ENCODE assay signal across 8 mouse cellular contexts in genomic region chr2:103760421-103760820, GRCm38 (mm10). TPM values are rescaled to one million over a fixed set of nuclear protein-coding genes. Genes with fewer than 3 reads are reported as not detected.
DNase-seq lines count a peak whose midpoint lies in the region; ATAC-seq and TF ChIP-seq lines count a peak whose summit lies in the region.

No protein-coding gene starts in this region.

- no peak for TF ChIP-seq POLR2A in cerebellum, adult 2 months (IDR thresholded peaks at IDR 0.05; ENCODE audit: borderline replicate concordance, insufficient read depth, low read length)

- 0 out of 2 replicates have a peak, but pooled peaks have one; percentile 1 for ATAC-seq in neural tube, embryonic 11.5 days (ENCODE audit: insufficient read depth, low FRiP score, low TSS enrichment)
- ATAC-seq in hindbrain, embryonic 13.5 days (ENCODE audit: low FRiP score): peak; percentile 41
- peak; percentile 35; the same call in 1 of the 2 replicates for ATAC-seq in midbrain, embryonic 14.5 days (ENCODE audit: low FRiP score, low TSS enrichment)

- WGBS in cerebellum, adult 2 months: under 1% methylated on average over 12 of the region's 12 CpGs
- WGBS in neural tube, embryonic 11.5 days: under 1% methylated on average over 12 of the region's 12 CpGs
- WGBS in hindbrain, embryonic 13.5 days: under 1% methylated on average over 12 of the region's 12 CpGs
- 1% methylated on average over 12 of the region's 12 CpGs for WGBS in midbrain, embryonic 14.5 days

- H3K4me2 ChIP-seq in neural tube, embryonic 11.5 days (ENCODE audit: low read depth): peak overlapping the region; percentile 87
- peak overlapping the region; percentile 87 for H3K4me2 ChIP-seq in hindbrain, embryonic 13.5 days
- peak overlapping the region; percentile 59 for H3K4me2 ChIP-seq in midbrain, embryonic 14.5 days (ENCODE audit: low read length)

- no peaks in the 10 kb centered on the region for H3K4me1 ChIP-seq in cerebellum, adult 2 months (ENCODE audit: control insufficient read depth, insufficient read depth, low read length)
- no peaks in the 10 kb centered on the region for H3K4me1 ChIP-seq in neural tube, embryonic 11.5 days (ENCODE audit: control insufficient read depth, insufficient read depth, low read length)
- H3K4me1 ChIP-seq in hindbrain, embryonic 13.5 days (replicated peaks): peaks cover 21% of the 10 kb centered on the region
- peaks cover 3% of the 10 kb centered on the region; the same call in 1 of the 2 replicates for H3K4me1 ChIP-seq in midbrain, embryonic 14.5 days (ENCODE audit: control insufficient read depth, insufficient read depth, low read length)

- H3K27me3 ChIP-seq in cerebellum, adult 2 months (ENCODE audit: control insufficient read depth, insufficient read depth, low read length): no peaks in the 10 kb centered on the region
- no peaks in the 10 kb centered on the region for H3K27me3 ChIP-seq in neural tube, embryonic 11.5 days (ENCODE audit: control insufficient read depth, insufficient read depth, low read length)
- no peaks in the 10 kb centered on the region for H3K27me3 ChIP-seq in hindbrain, embryonic 13.5 days
- H3K27me3 ChIP-seq in midbrain, embryonic 14.5 days (ENCODE audit: control insufficient read depth, insufficient read depth, low read length): no peaks in the 10 kb centered on the region

- DNase-seq in cerebellum, adult 2 months: no peak
- no peak for DNase-seq in cerebellum, adult 11-12 months
- peak; percentile 22 for DNase-seq in neural tube, embryonic 11.5 days (ENCODE audit: low spot score)
- no peak for DNase-seq in neural tube, embryonic 10.5 days (ENCODE audit: extremely low spot score, low spot score)
- no peak for DNase-seq in midbrain, embryonic 14.5 days
- no peak for DNase-seq in urinary bladder, postnatal 36 days (ENCODE audit: low spot score in 2 of 2)
- DNase-seq in layer of hippocampus, adult 11-12 months (ENCODE audit: low spot score): no peak

- H3K4me3 ChIP-seq in cerebellum, adult 2 months (replicated peaks; ENCODE audit: insufficient read depth, low read depth, low read length): peak overlapping the region; percentile 73
- H3K4me3 ChIP-seq in neural tube, embryonic 11.5 days (ENCODE audit: low read depth, low read length): peak overlapping the region; percentile 75
- peak overlapping the region; percentile 72 for H3K4me3 ChIP-seq in hindbrain, embryonic 13.5 days
- peak overlapping the region; percentile 61 for H3K4me3 ChIP-seq in midbrain, embryonic 14.5 days (replicated peaks; ENCODE audit: low read depth, low read length)

- H3K9me3 ChIP-seq in neural tube, embryonic 11.5 days (ENCODE audit: control insufficient read depth, low read length): no peaks in the 10 kb centered on the region
- no peaks in the 10 kb centered on the region for H3K9me3 ChIP-seq in hindbrain, embryonic 13.5 days
- H3K9me3 ChIP-seq in midbrain, embryonic 14.5 days (ENCODE audit: control insufficient read depth, low read length): no peaks in the 10 kb centered on the region

- TF ChIP-seq CTCF in cerebellum, adult 2 months (IDR thresholded peaks at IDR 0.05; ENCODE audit: borderline replicate concordance, insufficient read depth, low read depth, low read length): no peak

- peak overlapping the region; percentile 69 for H3K9ac ChIP-seq in neural tube, embryonic 11.5 days (ENCODE audit: low read length)
- H3K9ac ChIP-seq in hindbrain, embryonic 13.5 days: peak overlapping the region; percentile 79
- peak overlapping the region; percentile 59 for H3K9ac ChIP-seq in midbrain, embryonic 14.5 days (replicated peaks; ENCODE audit: low read length)

- no peak overlapping the region for H3K27ac ChIP-seq in cerebellum, adult 2 months (ENCODE audit: insufficient read depth, low read length)
- no peak overlapping the region; the same call in 1 of the 2 replicates for H3K27ac ChIP-seq in neural tube, embryonic 11.5 days (ENCODE audit: low read depth, low read length)
- peak overlapping the region; percentile 79 for H3K27ac ChIP-seq in hindbrain, embryonic 13.5 days
- peak overlapping the region; percentile 71 for H3K27ac ChIP-seq in midbrain, embryonic 14.5 days (replicated peaks; ENCODE audit: low read depth, low read length)

- no peaks in the 10 kb centered on the region for H3K36me3 ChIP-seq in neural tube, embryonic 11.5 days (ENCODE audit: control insufficient read depth, insufficient read depth, low read length)
- peaks cover 17% of the 10 kb centered on the region for H3K36me3 ChIP-seq in hindbrain, embryonic 13.5 days
- H3K36me3 ChIP-seq in midbrain, embryonic 14.5 days (ENCODE audit: control insufficient read depth, insufficient read depth, low read length): peaks cover 23% of the 10 kb centered on the region

RNA-seq across cellular contexts. Expression of gene Nat10, which starts 0.6 kb away (rescaled TPM):
- polyA plus RNA-seq in cerebellum, adult 2 months (2012; rRNA removed): 41.4 and 46.1 TPM in 2 replicates
- 25.6 and 26.7 TPM in 2 replicates for polyA plus RNA-seq in neural tube, embryonic 11.5 days (2014; fragmentation: Nextera tagmentation; extraction: Ambion mirVana)
- 18.5 and 19.8 TPM in 2 replicates for polyA plus RNA-seq in hindbrain, embryonic 13.5 days (2015; fragmentation: Nextera tagmentation; extraction: Ambion mirVana)
- polyA plus RNA-seq in midbrain, embryonic 14.5 days (2014; fragmentation: Nextera tagmentation; extraction: Ambion mirVana): 18.0 and 21.6 TPM in 2 replicates

RNA-seq across cellular contexts. Expression of gene Caprin1, which starts 37.0 kb away (rescaled TPM):
- polyA plus RNA-seq in cerebellum, adult 2 months (2012; rRNA removed): 144 and 151 TPM in 2 replicates
- polyA plus RNA-seq in neural tube, embryonic 11.5 days (2014; fragmentation: Nextera tagmentation; extraction: Ambion mirVana): 624 and 649 TPM in 2 replicates
- polyA plus RNA-seq in hindbrain, embryonic 13.5 days (2015; fragmentation: Nextera tagmentation; extraction: Ambion mirVana): 408 and 431 TPM in 2 replicates
- 309 and 484 TPM in 2 replicates for polyA plus RNA-seq in midbrain, embryonic 14.5 days (2014; fragmentation: Nextera tagmentation; extraction: Ambion mirVana)

Comparison
In these comparisons a context has a peak if more than half of its experiments do, and no peak if none do; other contexts are left out.
1. H3K27ac ChIP-seq: peak in hindbrain, embryonic 13.5 days (single experiment) and midbrain, embryonic 14.5 days (single experiment); none in cerebellum, adult 2 months (single experiment) and neural tube, embryonic 11.5 days (single experiment).
2. Peak in every context shown above with its lines, with median percentiles within 50 percentile points of each other: H3K4me3 ChIP-seq, ATAC-seq, H3K4me2 ChIP-seq and H3K9ac ChIP-seq.